Mouse (Mus musculus) urinary bladder, adult 18-20 months (tissue): ENCODE results near the gene Wtap.
"Not testable (repeated sequence)": the region's sequence is repeated elsewhere in the genome, so short reads cannot be mapped to it uniquely, and the experiment has no call there.

Experiments used
- DNase-seq, 2 experiments: peaks; one replicate each; pipeline ENCODE4 v3.0.0; 2022; ENCODE audit warnings: low spot score in 2 of 2, mixed read lengths in 2 of 2

Wtap gene

GRCm38 (mm10) chr17:12963476-12963875 is 30.5 kb downstream of the Wtap start:
- no peak for DNase-seq

- peak; percentile 88 to 95 for DNase-seq
These were observed 33.6 kb downstream of the Wtap start, which contains the start of gene Acat2 for GRCm38 (mm10) chr17:12960331-12960873. Acat2 (minus strand) TSS chr17:12960747.

DNA sequence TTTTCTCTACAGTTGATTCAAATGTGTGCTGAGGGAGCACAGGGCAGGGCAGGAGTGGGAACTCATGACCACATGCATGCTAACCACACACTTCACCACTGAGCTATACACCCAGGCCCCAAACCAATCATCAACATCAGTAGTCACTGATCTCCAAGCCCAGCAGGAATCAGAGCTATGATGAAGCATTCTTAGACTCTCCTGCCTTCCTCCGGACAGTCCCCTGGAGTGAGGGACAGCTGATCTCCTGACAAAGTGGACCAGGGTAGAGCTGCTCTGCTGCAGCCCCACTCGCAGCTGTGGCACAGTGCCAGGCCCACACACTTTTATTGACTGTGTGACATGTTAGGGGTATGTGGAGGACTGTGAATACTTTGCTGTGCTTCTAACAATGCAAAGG is 34.6 kb downstream of the Wtap start:
- not testable (repeated sequence) for DNase-seq

- DNase-seq, result no peak
These were observed 37.3 kb downstream of the Wtap start for GRCm38 (mm10) chr17:12956664-12957063.

DNA sequence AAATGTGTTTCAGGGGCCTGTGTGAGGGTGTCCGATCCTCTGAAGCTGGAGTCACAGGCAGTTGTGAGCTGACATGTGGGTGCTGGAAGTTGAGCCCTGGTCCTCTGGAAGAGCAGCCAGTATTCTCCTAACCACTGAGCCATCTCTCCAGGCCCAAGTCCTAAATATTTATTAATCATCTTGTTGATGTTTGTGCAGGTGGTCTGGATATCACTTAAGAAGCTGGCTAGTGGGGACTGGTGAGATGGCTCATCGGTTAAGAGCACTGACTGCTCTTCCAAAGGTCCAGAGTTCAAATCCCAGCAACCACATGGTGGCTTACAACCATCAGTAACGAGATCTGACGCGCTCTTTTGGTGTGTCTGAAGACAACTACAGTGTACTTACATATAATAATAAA is 44.3 kb downstream of the Wtap start:
- DNase-seq, result no peak

GRCm38 (mm10) chr17:12942459-12943162 is 51.4 kb downstream of the Wtap start:
- no peak for DNase-seq

DNA sequence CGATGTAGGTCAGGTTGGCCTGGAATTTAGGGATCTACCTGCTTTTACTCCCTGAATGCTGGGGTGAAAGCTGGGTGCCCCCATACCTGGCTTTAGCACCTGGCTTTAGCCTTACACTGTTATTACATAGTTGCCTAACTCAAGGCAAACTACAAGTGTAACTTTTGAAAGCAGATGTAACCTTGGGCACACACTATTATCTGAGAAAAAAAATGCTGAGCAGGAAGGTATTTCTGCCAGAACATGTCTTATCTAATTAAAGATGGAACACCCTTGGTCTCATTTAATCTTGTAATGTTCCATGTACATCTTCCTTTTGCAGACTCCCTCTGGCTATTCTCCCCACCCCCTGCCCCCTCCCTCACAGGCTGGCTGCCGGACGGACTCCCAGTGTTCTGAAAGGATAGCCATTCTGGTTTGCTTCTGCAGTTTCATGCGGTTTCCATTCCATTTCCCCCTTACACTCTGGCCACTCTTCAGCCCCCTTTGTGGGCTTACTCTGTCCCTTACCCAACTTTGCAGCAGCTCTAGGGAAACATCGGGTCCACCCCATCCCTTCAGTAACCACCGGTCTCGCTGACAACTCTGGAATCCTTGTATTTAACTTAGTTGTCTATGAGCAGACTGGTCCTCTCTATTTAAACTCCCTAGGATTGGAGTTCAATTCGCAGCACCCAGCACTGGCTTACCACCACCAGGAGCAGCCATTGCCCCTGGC is 52.3 kb downstream of the Wtap start:
- DNase-seq, result no peak

GRCm38 (mm10) chr17:12940151-12940805 is 53.7 kb downstream of the Wtap start, which contains the start of gene Acat3:
Acat3 (minus strand) TSS chr17:12940600.
- DNase-seq, result no peak

- not testable (repeated sequence) for DNase-seq
These were observed 54.4 kb downstream of the Wtap start for GRCm38 (mm10) chr17:12939377-12940148.

DNA sequence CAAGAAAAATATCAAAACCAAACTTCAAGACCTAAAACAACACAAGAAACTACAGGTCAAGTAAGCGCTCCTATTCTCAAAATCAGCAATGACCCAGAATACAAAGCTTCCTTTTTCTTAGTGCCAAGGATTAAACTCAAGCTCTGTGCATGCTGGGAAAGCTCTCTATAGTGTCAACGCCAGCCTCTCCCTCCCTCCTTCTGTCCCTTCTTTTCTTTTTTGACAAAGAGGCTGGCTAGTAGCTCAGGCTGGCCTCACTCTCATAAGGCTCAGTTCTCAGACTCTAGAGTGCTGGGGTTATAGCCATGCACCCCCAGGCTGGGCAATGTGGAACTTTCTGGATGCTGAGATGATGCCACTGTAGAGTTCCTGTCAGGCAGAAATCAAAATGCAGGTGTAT is 55.9 kb downstream of the Wtap start:
- no peak for DNase-seq

GRCm38 (mm10) chr17:12937412-12937970 is 56.5 kb downstream of the Wtap start:
- DNase-seq, result no peak

DNA sequence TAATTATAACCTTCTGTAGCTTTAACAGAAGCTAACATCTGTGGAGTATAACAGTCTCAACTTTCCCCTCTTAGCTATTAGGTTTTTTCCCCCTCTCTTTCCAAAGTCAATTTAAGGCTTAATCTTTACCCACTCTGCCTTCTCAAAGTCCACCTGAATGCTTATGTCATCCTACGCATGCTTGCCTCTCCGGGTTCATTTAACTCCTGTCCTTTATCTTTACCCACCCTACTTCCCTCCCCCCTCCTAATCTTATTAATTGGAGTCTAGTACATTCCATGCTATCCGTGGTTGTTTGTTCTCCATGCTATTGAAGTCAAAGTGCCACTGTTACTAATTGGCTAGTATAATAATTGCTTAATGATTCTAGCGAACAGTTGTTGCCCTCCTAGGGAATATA is 58.2 kb downstream of the Wtap start:
- DNase-seq, result no peak

DNA sequence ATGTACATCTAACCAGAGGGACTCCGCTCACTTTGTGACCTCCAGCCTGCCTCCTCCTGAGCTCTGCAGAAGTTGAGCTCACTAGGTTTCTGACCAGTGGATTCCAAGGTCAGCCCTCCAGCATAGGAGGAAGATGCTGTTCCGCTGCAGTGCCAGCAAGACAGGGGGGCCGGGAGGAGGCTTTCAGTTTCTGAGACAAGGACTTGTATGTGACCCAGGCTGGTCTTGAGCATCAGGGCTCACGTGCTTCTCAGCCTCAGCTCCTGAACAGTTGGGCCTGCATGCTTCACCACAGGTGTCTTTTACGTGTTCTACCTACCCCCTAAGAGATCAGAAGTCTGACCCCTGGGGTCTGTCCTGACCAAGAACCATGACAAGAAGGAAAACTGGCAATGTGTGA is 62.4 kb downstream of the Wtap start:
- not testable (repeated sequence) for DNase-seq

DNA sequence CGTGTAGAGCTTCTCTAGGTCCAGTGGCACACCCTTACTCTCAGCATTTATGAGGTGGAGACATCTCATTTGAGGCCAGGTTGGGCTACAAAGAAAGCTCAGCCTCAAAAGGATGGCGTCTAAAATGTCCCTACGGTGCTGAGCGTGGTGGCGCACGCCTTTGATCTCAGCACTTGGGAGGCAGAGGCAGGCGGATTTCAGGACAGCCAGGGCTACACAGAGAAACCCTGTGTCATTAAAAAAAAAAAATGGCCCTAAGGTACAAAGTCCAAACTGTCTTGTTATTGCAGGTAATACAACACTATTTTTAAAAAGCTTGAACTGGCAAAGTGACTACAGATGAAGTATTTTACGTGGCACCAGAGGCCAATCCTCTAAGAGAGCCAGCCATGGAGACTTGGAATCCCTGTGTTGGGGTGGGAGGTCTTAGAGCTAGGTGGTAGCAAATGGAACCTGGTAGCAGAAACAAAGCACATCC is 68.2 kb downstream of the Wtap start:
- no peak for DNase-seq

- DNase-seq, result no peak
These were observed 69.0 kb downstream of the Wtap start for GRCm38 (mm10) chr17:12925001-12925400.

- DNase-seq, result no peak
These were observed 72.9 kb downstream of the Wtap start for GRCm38 (mm10) chr17:12921073-12921472.
